Mouse (Mus musculus): ENCODE measurements around the gene Chmp5.
"Not testable (repeated sequence)": the region's sequence is repeated elsewhere in the genome, so short reads cannot be mapped to it uniquely, and the experiment has no call there.

Gene Chmp5

GRCm38 (mm10) chr4:40948160-40948708, at the start of gene Chmp5, which contains the start of gene Bag1:
TSS of gene Chmp5 (plus strand) at chr4:40948407.
TSS of gene Bag1 (minus strand) at chr4:40948294.
- peak; percentile 96 for DNase-seq (ENCODE audit: low read depth)

- DNase-seq (ENCODE audit: low read depth), result no peak
These were observed 49.6 kb upstream of the Chmp5 start for GRCm38 (mm10) chr4:40898476-40899044.

GRCm38 (mm10) chr4:40899264-40899663, 48.9 kb upstream of the Chmp5 start:
- no peak for DNase-seq (ENCODE audit: low read depth)

GRCm38 (mm10) chr4:40900071-40900470, 48.1 kb upstream of the Chmp5 start:
- DNase-seq (ENCODE audit: low read depth), result no peak

- DNase-seq (ENCODE audit: low read depth), result no peak
These were observed 47.6 kb upstream of the Chmp5 start for GRCm38 (mm10) chr4:40900612-40901011.

GRCm38 (mm10) chr4:40906298-40906697, 41.9 kb upstream of the Chmp5 start:
- peak; percentile 32 for DNase-seq (ENCODE audit: low read depth)

GRCm38 (mm10) chr4:40908261-40908969, 39.8 kb upstream of the Chmp5 start:
- DNase-seq (ENCODE audit: low read depth), result no peak

GRCm38 (mm10) chr4:40914287-40914867, 33.8 kb upstream of the Chmp5 start:
- DNase-seq (ENCODE audit: low read depth), result no peak

- DNase-seq (ENCODE audit: low read depth), result no peak
These were observed 32.3 kb upstream of the Chmp5 start for GRCm38 (mm10) chr4:40915947-40916346.

GRCm38 (mm10) chr4:40916592-40917155, 31.5 kb upstream of the Chmp5 start:
- DNase-seq (ENCODE audit: low read depth), result no peak

- DNase-seq (ENCODE audit: low read depth), result no peak
These were observed 28.4 kb upstream of the Chmp5 start, which contains the start of gene Spink4 for GRCm38 (mm10) chr4:40919785-40920184. TSS of gene Spink4 (plus strand) at chr4:40920052.

- no peak for DNase-seq (ENCODE audit: low read depth)
These were observed 27.6 kb upstream of the Chmp5 start for GRCm38 (mm10) chr4:40920576-40920975.

GRCm38 (mm10) chr4:40921288-40921687, 26.9 kb upstream of the Chmp5 start:
- no peak for DNase-seq (ENCODE audit: low read depth)

GRCm38 (mm10) chr4:40923087-40923651, 25.0 kb upstream of the Chmp5 start:
- DNase-seq (ENCODE audit: low read depth), result no peak

GRCm38 (mm10) chr4:40925568-40925967, 22.6 kb upstream of the Chmp5 start:
- DNase-seq (ENCODE audit: low read depth), result no peak

GRCm38 (mm10) chr4:40929046-40929445, 19.2 kb upstream of the Chmp5 start:
- DNase-seq (ENCODE audit: low read depth), result no peak

- DNase-seq (ENCODE audit: low read depth), result no peak
These were observed 14.5 kb upstream of the Chmp5 start for GRCm38 (mm10) chr4:40933694-40934093.

- DNase-seq (ENCODE audit: low read depth), result not testable (repeated sequence)
These were observed 13.8 kb upstream of the Chmp5 start for GRCm38 (mm10) chr4:40934369-40934768.

GRCm38 (mm10) chr4:40936175-40936839, 11.9 kb upstream of the Chmp5 start:
- no peak for DNase-seq (ENCODE audit: low read depth)

GRCm38 (mm10) chr4:40938793-40939192, 9.4 kb upstream of the Chmp5 start:
- no peak for DNase-seq (ENCODE audit: low read depth)

- no peak for DNase-seq (ENCODE audit: low read depth)
These were observed 4.6 kb upstream of the Chmp5 start for GRCm38 (mm10) chr4:40943651-40944050.

All from c-Kit-positive CD71-negative TER-119-negative erythroid progenitor cells, embryonic 14.5 days (primary cell).